Mouse (Mus musculus) kidney, adult 11 months (tissue): ENCODE measurements at regions not wholly inside any gene's neighbourhood (a gene's known extent, or its start where the extent isn't known, plus 50 kb on each side); places are given as distances from the start of the nearest gene placed in this dataset.

Experiments used
- DNase-seq: peaks from one replicate; pipeline ENCODE4 v3.0.0; 2022

DNA sequence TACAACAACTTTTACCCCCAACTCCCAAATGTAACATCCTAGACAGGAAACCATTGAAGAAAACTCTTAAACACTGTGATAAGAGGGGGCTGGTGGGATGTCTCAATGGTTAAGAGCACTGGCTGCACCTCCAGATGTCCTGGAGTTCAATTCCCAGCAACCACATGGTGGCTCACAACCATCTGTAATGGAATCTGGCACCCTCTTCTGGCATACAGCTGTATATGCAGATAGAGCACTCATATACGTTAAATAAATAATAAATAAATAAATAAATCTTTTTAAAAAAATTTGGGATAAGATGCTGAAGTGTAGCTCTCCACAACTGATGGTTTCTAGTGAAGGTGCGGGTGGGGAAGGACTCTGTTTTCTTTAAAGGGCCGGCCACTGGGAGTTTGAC, 69.3 kb downstream of the Kctd15 start:
- DNase-seq, result no peak

DNA sequence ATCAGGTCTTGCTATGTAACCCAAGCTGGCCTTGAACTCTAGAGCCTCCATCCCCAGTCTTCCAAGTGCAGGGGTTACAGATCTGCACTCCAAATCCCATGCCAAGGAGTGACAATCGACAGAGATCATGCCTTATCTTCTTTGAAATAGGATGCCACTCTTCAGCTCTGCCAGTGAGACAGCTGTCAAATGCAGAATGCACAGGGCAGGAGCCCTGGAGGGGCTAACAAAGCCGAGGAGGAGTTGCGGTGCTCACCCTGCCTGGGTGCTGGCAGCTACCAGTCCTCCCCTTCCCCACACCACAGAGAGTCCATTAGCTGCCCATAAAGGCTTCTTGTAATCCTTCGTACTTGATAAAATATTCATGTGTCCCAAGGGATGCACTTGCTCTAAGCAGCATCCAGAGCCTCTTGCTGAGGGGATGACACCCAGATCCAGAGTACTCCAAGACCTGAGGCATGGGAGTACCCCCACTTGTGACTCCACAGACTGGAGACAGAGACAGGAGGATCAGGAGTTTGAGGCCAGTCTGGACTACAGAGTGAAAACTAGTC, 71.1 kb downstream of the Kctd15 start:
- no peak for DNase-seq

DNA sequence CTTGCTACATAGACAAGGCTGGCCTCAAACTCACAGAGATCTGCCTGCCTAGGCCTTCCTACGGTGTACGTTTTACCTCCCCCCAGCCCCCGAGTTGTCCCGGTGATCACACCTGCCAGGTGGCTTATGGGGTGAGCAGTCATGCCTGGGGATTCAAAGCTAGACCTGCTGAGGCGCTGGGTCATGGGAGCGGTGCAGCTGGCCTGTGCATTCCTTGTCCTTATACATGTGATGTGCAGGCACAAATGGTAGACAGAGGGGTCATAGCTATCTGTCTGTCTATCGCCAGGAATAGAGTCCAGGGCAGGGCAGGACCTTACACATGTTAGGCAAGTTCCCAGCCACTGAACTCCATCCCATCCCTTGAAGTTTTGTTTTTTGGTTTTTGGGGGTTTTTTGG, 71.7 kb downstream of the Kctd15 start:
- no peak for DNase-seq

DNA sequence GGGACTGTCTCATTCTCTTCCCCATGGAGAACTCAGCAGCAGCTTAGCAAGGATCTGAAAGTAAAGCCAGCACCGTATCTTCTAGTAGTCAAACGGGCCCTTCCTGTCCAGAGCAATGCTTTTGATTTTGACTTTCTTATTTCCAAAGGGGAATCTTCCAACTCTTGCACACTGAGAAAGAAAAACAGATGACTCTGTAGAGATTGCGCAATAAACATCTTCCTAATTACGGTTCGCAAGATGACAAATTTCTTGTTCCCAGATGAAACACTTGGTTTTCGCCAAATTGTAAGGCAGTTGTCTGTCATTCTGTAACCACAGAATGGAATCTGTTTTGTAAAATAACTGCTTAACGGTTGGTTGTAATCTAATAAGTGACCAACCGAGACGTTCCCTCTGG, 75.7 kb downstream of the Kctd15 start:
- DNase-seq, result no peak

DNA sequence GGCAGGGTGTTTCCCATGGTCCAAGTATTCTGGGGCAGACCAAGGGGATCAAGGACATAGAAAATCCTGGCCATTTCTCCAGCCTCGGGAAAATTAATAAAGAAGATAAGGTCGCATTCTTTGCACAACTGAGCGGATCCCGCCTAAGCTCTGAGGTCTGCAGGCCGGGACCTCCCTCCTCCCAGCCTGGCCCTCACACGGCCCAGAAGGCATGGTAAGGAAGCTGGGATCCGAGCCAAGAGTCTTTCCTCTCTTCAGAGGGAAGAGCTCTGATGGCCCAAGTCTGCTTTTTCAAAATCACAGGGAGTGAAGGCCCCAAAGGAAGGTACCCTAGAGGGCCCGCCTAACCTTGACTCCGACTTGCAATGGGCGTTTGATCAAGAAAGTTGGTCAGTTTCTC, 85.2 kb downstream of the Kctd15 start:
- peak; percentile 57 for DNase-seq

DNA sequence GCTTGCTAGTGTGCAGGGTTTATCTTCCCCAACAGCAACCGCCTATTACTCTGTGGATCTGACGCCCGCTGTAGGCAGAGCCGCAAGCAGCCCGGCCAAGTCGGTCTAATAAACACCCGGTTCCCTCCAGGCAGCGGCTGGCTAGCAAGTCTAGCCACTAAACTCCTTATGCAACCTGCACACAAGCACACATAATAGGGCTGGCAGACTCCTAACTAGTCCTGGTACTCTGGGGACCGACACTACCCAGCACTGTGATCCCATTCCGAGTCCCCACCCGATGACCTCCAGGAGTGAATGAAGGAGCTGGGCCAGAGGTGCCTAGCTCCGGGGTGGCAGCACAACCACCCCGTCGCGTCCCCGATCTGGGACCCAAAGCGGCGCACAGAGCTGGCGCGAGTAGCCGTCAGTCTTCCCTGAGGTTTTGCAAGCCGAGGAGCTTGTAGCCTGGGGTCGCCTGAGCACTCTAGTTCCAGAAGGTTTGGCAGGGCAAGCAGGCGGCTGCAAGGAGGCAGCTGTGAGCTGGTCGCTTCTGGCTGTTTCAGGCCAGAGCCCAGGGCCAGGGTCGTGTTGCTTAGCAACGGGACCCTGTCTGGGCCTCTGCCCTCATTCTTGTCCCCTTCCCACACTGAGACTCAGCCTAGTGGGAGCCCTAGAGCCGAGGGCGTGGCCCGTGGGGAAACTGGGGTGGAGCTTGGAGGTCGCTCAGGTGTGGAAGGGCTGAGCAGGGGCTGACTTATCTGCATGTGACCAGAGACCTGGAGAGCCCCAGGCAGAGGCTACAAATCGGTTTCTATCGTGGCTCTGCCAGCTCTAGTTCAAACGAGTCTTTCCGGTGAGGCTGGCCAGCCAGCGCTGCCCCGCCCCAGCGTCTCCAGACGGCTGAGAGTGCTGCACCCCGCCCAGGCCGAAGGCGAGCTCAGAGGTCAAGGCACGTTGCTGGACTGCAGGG, 86.1 kb downstream of the Kctd15 start:
- peak; percentile 92 for DNase-seq

DNA sequence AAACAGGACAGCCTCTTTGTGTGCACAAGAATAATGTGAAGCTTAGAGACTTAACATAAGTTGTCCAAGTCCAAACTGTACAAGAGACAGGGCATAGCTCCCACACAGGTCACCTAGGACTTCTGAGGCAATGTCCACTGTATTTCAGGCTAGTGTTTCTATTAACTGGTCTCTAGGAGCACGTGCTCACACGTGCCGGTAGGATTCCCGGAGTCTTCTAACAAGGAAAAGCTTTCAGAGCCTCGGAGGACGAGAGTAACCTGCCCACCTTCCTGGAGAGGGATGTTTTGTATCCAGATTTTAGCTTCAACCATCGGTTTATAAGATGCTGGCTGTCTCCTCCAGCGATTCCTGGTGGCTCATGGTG, 86.8 kb downstream of the Kctd15 start:
- no peak for DNase-seq

DNA sequence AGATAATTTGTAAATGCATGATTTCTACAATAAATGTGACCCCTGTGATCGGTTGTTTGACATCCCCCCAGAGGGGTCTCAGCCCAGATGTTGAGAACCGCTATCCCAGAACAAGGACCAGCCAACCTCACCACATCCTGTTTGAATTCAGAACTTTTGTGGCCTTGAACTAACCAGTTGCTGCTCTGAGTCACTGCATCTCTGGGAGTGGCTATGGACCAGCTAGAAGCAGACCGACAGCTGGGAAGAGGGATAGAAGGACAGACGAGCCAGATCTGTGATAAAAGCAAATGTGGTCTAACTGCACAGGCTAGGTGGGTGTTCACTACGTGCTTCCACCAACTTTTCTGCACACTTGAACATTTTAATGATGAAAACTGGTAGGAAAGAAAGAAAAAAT, 89.0 kb downstream of the Kctd15 start:
- no peak for DNase-seq

DNA sequence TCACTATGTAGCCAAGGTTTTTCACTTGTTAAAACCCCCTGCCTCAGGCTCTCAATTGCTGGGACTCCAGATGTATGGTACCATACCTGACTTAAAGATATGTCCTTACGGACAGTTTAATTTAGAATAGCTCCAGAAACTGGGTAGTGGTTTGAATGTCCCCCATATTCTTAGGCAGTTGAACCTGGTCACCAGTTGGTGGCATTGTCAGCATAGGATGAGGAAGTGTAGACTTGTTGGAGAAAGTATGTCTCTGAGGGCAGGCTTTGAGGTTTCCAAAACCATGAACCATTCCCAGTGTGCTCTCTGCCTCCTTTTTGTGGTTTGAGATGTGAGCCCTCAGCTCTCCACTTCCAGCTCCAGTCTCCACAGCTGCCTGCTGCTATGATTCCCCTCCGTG, 94.4 kb downstream of the Kctd15 start:
- no peak for DNase-seq

DNA sequence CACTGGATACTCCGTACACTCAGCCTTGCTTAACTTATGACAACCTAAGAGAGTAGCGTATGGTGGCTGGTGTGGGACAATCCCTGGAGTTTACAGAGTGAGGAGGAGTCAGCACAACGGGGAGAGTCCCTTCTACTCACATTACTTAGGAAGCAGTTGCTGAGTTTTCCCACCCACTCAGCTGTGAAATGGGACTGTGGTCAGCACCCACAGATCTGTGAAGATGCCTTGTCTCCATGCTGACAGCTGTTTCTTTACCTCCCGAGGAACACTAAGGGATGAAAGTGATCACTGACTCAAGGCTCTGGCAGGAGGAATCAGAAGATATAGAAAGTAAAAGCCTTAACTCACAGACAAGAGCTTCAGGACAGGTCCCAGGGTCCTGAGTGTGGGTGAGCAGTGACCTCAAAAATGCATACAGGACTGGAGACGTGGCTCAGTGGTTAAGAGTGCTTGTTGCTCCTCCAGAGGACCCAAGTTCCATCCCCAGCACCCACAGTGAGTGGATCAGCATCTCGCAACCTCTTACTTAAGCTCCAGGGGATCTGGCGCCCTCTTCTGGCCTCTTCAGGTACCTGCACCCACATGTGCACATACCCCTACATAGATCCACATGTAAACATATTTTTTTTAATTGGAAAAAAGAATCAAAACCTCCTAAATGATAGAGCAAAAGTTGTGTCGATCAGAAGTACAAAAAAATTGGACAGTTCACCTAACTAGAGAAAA, 97.8 kb downstream of the Kctd15 start:
- no peak for DNase-seq

DNA sequence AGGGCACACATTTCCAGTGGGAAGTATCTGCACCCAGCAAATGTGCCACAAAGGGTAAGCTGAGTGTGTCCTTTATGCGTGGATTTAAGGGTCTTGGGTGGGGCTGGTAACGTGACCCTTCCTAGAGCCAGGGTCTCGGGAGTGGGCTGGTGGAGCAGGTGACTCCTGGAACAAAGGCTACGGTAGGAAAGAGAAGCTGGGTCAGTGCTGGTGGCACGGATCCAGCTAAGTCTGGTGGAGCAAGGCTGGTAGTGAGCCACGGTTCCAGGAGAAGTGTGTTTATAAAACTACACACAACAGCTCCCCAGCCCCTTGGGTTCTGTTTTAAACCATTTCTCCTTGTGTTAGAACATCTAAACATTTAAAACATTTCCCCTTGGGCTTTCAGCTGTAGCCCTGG, 101.3 kb downstream of the Kctd15 start:
- peak; percentile 11 for DNase-seq

DNA sequence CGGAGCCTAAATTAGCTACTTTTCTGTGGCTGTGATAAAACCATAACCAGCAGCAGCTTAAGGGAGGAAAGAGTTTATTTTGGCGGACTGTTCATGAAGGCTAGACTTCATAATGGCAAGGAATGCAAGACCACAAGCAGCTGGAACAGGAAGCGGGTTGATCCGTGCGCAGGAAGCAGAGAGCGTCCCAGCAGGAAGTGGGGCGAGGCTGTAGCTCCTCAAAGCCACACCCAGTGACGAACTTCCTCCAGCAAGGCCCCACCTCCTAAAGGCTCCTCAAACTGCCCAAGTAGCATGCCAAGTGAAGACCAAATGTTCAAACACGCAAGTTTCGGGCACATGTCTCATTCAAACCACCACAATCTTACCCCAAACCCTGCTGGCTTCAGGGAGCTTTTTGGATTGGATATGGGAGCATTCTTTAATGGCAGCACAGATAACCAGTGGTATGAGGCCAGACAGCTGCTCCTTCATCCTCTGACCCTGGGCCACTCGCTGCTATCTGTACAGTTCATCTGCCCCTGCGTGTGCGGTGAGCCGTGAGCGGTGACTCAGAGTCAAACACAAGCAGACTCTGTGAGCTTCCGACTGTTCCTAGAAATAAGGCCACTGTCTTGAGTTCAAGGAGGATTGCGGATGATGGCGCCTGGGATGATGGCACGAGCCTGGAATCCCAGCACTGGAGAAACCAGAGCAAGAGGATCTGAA, 109.8 kb downstream of the Kctd15 start:
- no peak for DNase-seq

DNA sequence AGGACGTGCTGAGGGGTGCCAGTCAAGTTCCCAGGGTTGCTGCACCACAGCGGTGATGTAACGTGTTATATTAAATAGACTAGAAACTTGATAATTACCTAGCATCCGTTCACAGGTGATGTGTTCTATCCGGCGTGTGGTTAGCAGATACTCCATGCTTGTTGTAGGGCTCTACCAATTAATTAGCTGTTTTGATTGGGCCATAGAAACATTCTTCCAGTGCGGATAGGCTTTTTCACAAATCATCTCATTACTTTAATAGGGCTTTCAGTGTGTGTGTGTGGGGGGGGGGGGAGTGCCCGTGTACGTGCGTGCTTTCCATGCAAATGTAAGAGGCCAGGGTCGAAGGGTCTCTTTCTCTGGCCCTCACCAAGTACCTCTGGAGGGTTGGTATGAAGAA, 110.6 kb downstream of the Kctd15 start:
- no peak for DNase-seq

DNA sequence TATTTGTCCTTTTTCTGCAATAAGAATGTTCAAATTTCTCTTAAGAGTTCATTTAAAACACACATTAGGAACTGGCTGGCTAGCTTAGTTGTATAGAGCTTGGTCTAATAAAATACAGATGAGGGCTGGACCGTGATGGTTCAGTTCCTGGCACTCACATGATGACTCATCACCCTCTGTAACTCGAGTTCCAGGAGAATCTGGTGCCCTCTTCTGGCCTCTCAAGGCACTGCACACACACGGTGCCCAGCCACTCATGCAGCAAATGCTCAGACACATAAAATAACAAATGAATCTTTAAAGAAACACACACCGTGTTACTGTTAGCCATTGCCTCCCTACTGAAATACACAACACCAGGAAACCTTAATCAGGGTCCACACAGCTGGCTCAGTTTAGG, 114.6 kb downstream of the Kctd15 start:
- no peak for DNase-seq

DNA sequence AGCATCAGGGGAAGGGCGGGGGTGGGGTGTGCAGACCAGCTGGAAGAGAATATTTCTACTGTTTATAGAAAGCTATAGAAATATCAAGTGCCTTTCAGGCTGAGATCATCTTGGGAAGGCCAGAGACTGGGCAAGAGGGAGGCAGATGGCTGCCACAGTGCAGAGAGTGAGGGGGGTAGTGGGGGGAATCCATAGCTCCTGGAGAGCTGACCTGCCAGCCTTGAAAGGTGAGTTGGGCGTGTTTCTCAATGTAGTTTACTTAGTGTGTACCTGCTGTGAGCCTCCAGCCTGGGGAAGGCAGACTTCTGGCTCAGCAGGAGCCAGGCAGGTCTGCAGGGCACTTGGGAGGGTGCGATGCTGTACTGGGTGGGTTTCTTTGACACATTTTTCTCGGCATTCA, 115.5 kb downstream of the Kctd15 start:
- no peak for DNase-seq

DNA sequence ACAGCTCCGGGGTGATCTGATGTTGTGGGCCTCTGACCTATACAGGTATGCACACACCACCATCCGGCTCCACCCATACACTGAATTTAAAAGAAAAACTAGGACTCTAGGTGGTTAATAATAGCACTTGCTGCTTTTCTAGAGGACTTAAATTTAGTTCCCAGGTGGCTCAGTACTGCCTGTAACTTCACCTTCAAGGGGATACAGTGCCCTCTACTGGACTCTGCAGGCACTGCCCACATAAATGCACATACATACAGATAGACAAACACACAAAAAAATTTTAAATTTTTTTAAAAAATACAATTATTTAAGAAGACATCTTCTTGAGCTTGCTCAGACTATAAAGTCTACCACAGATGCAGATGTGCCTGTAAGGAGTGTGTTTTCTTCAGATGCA, 116.7 kb downstream of the Kctd15 start:
- no peak for DNase-seq

DNA sequence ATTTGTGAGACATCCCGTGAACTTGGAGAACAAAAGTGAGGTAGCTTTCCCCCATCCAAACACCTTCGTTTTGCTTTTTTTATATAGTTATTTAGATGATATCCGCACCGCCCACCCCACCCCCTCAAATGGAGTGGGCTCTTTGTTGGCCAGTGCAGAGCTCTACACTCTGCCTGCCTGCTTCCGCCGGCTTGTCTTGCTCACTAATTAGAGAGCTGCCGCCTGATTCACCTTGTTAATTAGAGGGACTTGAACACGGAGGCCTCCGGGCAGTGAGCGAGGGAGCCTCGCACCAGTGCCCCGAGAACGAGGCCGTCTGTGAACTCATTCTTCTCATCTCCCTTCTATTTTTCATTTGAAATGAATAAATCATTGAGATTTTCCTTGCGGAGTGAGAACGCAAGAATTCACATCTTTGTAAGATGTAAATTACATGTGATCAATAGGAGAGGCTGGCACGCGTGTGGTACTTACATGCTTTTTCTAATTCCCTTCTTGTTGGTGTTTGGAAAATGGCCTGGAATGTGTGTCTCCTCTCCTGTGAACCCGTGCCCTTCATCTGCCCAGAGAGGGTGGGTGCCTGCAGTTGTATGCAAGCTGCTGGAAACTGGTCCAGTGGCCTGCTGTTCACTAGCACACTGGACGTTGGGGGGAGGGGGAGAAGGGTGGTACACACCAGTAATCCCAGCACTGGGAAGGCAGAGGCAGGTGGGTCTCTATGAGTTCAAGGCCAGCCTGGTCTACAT, 118.0 kb downstream of the Kctd15 start:
- no peak for DNase-seq

DNA sequence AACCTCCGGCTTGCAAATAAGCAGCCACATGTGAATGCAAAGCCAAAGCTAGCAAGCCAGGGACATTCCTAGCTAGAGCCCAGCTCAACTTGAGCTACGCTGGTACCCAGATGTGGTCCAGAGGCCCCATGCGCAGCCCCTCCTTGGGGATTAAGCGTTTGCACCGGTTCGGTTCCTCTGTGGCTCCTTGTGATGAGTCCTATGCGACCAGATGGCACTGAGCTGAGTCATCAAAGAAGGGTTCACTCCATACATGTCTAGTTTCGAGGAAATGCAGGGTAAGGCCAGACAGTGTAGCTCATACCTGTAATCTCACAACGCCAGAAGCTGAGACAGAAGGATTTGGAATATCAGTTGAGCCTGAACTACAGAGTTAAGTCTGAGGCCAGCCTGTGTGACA, 119.4 kb downstream of the Kctd15 start:
- no peak for DNase-seq

DNA sequence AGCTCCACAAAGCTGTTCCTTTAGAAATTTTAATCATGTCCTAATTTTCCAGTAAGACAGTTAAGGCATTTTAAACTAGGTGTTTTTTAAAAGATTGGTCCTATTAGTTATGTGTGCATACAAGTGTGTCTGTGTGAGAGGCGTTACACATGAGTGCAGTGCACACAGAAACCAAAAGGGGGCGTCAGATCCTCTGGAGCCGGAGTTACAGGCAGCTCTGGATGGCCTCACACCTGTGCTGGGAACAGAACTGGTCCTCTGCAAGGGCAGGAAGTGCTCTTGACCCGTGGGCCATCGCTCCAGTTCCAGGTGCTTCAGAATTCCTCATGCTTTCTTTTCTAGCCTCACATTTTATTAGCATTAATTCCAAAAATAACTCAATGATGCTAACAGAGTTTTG, 122.3 kb downstream of the Kctd15 start:
- no peak for DNase-seq

DNA sequence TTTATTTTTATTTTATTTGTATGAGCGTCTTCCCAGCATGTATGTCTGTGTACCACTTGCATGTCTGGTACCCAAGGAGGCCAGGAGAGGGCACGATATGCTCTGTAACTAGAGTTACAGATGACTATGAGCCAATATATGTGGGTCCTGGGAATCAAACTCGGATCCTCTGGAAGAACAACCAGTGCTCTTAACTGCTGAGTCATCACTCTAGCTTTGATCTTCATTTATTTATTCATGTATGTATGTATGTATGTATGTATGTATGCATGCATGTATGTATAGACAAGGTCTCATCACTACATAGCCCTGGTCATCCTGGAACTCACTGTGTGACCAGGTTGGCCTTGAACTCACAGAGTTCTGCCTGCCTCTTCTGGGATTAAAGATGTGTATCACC, 124.9 kb downstream of the Kctd15 start:
- no peak for DNase-seq

DNA sequence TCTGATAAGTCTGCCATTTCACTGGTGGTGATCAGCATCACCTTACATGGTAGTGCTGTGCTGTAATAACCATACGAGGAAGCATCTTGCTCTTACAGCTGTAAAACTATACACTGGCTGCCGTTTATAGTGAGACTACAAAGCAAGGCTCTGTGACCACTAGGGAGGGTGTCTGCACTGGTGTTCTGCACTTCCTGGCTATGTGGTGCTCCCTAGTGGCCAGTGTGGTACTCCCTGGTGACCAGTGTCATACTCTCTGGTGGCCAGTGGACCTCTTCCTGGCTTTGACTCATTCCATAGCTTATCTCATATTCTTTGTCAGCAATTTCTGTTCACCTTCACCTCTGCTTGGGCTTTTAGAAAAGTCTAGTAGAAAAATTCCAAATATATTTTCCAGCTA, 114.7 kb upstream of the Lsm14a start:
- no peak for DNase-seq

DNA sequence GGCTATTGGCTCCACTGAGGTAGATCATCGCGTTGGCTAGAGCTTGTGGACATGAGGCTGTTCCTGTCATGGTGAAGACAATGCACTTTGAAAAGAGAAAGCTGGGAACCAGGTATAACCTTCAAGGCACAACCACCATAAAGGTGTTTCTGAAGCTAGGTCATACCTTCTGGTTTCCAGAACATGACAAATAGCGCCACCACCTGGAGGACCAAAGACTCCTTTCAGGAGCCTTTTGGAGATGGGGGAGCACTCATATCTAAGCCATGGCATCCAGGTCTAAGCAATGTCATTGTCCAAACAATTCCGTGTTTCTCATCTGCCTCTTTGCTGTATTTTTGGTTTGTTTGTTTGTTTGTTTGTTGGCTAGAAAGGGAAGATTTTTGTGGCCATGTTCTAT, 113.7 kb upstream of the Lsm14a start:
- DNase-seq, result no peak

DNA sequence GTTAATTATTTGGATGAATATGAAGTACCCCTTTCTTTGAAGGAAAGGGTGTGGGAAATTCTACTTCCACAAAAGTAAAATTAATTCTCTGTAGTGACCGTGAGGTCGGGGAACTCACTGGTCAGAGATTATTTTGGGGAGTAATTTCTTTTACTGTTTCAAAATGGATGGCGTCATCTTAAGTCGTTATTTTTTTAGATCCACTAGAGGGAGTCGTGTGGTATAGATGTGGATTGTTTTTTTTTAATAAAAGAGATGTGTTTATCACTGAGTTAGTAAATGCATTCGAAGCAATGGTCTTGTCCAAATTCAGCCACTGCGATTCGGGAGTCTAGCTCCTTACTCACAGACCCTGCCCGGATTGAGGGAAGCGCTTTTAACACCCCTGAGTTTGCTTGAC, 100.8 kb upstream of the Lsm14a start:
- DNase-seq, result no peak
